Mouse (Mus musculus) heart, embryonic 13.5 days (tissue): ENCODE results near the gene Pdf. TPM values are rescaled to one million over a fixed set of nuclear protein-coding genes. Genes with fewer than 3 reads are reported as not detected.

Experiments used
- ATAC-seq: fragments of 200-750 bp; cut with Nextera tagmentation; 2 replicates; pipeline ENCODE4 v1.8.0; 2017; ENCODE audit warnings: moderate TSS enrichment; ENCODE audit not compliant: insufficient number of reproducible peaks, low FRiP score, low TSS enrichment; ENCODE audit errors: extremely low read depth
- H3K27ac ChIP-seq: fragments of 300-500 bp; sonication (generic); replicated peaks from 2 replicates; pipeline ENCODE4 v1.5.1; 2015; ENCODE audit warnings: moderate library complexity, mild to moderate bottlenecking, inconsistent platforms
- H3K27me3 ChIP-seq: fragments of 300-500 bp; sonication (generic); replicated peaks from 2 replicates; pipeline ENCODE4 v1.6.1; 2015; ENCODE audit warnings: mild to moderate bottlenecking, inconsistent platforms
- H3K36me3 ChIP-seq: fragments of 300-500 bp; sonication (generic); 2 replicates; pipeline ENCODE4 v1.6.1; 2015; ENCODE audit warnings: mild to moderate bottlenecking, inconsistent platforms
- H3K4me1 ChIP-seq: fragments of 300-500 bp; sonication (generic); 2 replicates; pipeline ENCODE4 v1.6.1; 2015; ENCODE audit warnings: inconsistent platforms
- H3K4me2 ChIP-seq: fragments of 300-500 bp; sonication (generic); 2 replicates; pipeline ENCODE4 v1.6.1; 2015; ENCODE audit warnings: inconsistent platforms, mild to moderate bottlenecking, moderate library complexity
- H3K4me3 ChIP-seq: fragments of 300-500 bp; sonication (generic); 2 replicates; pipeline ENCODE4 v1.5.1; 2015; ENCODE audit warnings: moderate library complexity, mild to moderate bottlenecking, inconsistent platforms
- H3K9ac ChIP-seq: fragments of 300-500 bp; sonication (generic); 2 replicates; pipeline ENCODE4 v1.6.1; 2015; ENCODE audit warnings: inconsistent platforms, mild to moderate bottlenecking, moderate library complexity
- H3K9me3 ChIP-seq: fragments of 300-500 bp; sonication (generic); 2 replicates; pipeline ENCODE4 v1.6.1; 2016; ENCODE audit warnings: inconsistent platforms
- WGBS: fragments of 180-500 bp; shearing (Covaris S2); methylation state at CpG from one replicate; pipeline ENCODE4 v1.1.7; 2015; ENCODE audit warnings: mixed read lengths; 5-methylcytosine and 5-hydroxymethylcytosine counted together
- polyA plus RNA-seq: library from polyadenylated mRNA; unstranded; fragments of >200 nt; fragmentation: Nextera tagmentation; extraction: Ambion mirVana; gene quantifications from 2 replicates; pipeline ENCODE4 v1.2.1, GENCODE M21; 2015

Gene Pdf
- polyA plus RNA-seq = 41.2 and 46.7 TPM in 2 replicates

DNA sequence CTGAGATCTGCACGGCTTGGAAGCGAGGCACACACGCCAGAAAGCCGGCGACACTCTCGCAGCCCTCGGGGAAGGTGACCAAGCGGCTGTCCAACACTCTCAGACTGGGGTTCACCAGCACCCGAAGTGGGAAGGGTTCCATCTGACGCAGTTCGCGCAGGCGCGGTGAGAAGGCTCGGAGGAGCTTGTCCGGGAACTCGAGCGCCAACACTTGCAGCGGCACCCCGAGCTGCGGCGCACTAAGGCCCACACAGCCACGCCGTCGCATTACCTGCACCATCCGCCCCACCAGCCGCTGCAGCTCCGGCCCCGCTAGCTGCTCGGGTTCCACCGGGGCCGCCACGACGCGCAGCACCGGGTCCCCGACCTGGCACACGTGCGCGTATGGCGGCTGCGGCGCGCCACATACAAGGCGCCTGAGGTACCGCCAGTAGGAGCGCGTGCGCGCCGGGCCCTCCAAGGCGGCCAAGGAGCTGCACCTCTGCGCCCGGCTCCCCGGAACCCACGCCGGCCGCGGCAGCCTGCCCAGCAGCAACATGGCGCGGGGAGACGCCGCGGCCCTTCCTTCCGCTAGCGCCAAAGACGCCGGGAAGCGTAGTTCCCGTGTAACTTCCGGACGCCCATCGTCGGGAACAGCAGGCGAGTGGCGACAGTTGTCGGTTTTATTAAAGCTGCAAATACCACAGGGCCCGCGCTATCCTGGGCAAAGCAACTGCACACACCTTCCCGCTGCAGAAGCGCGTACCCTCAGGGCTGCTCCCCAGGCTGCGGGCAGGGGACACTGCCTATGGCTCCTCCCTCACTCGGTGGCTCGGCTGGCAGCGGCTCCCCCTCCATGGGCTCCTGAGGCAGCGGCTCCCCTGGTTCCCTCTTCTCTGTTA, at the start of gene Pdf:
Pdf (minus strand) TSS at position 554 of the 881 bp plus-strand sequence.
- under 1% methylated on average over 84 of the region's 87 CpGs for WGBS
- Histone ChIP-seq H3K4me2 (peak within 1 kb of the TSS; percentile 96), H3K27me3 (no peaks in the 10 kb centered on the region), H3K4me1 (peaks cover 22% of the 10 kb centered on the region), H3K4me3 (peak within 1 kb of the TSS; percentile 93), H3K27ac (peak within 1 kb of the TSS; percentile 95), H3K36me3 (peaks cover 81% of the 10 kb centered on the region), H3K9me3 (no peaks in the 10 kb centered on the region), H3K9ac (peak within 1 kb of the TSS; percentile 92)
- ATAC-seq = peak; percentile 60

DNA sequence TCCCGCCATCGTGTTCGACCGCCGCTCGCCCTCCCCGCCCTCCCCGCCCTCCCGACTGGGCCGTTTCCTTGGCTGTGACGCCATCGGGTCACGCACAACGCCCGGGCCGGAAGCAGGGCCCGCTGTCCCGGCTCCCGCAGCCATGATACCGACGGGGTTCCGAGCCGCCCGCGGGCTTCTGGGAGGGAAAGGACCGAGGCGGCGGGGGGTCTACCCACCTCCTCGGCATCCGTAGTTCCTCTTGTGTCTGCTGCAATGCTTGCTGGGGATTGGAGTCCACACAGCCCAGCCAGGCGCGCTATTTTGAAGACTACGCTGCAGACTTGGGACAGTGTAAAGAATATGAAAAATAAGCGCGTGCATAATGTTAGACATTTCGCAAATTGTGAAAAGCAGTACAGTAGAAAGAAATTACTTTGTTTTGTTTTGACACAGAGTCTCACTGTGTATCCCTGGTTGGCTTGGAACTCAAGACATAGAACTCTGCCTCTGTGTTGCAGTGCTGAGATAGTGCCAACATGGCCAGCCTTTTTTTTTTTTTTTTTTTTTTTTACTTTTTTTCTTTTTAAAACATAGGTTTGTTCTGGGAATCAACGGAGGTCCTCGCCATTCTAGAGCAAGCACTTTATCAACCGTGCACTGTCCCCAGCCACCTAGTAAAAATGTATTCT, 48.1 kb upstream of the Pdf start, which contains the start of gene Terf2:
Terf2 (minus strand) TSS at position 182 of the 671 bp plus-strand sequence.
- peak within 1 kb of the TSS; percentile 96 for H3K9ac ChIP-seq
- peak within 1 kb of the TSS; percentile 95 for H3K4me3 ChIP-seq
- peaks cover 29% of the 10 kb centered on the region for H3K36me3 ChIP-seq
- H3K27me3 ChIP-seq = no peaks in the 10 kb centered on the region
- peak; percentile 89 for ATAC-seq
- peaks cover 24% of the 10 kb centered on the region for H3K4me1 ChIP-seq
- peak within 1 kb of the TSS; percentile 92 for H3K27ac ChIP-seq
- no peaks in the 10 kb centered on the region for H3K9me3 ChIP-seq
- WGBS = 3% methylated on average over 39 of the region's 39 CpGs
- H3K4me2 ChIP-seq = peak within 1 kb of the TSS; percentile 74

DNA sequence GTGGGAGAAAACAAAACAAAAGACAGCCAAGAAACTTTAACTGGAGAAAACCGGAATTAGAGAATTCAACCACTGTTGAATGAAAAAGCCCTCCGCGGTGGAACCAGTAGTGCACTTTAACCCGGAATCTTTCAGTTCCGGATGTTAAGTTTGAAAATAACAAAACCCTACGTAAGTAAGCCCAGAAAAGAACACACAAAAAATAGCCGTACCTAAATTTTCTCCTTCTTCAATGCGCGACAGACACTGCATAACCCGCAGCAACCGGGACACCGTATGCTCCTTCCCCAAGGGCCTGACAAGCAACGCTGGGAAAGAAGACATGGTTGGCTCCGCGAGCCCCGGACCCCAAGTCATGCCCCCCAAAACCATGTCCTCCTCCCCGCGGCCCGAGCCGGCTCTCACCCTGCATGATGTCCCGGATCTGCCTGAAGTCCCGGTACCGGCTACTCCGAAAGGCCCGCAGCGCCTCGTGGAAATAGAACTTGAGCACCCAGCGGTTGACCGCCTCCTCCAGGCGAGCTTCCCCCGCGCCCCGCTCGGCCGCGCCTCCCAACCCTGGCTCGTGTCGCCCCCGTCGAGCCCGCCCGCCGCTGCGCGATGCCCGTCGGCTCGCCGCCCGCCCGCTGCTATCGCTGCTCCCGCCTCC, 47.4 kb upstream of the Pdf start:
- Histone ChIP-seq H3K9me3 (no peaks in the 10 kb centered on the region), H3K4me2 (peak overlapping the region; percentile 74), H3K27ac (peak overlapping the region; percentile 92), H3K4me3 (peak overlapping the region; percentile 95), H3K36me3 (peaks cover 36% of the 10 kb centered on the region), H3K9ac (peak overlapping the region; percentile 96), H3K27me3 (no peaks in the 10 kb centered on the region), H3K4me1 (peaks cover 24% of the 10 kb centered on the region)
- peak; percentile 66 for ATAC-seq
- under 1% methylated on average over 51 of the region's 53 CpGs for WGBS

DNA sequence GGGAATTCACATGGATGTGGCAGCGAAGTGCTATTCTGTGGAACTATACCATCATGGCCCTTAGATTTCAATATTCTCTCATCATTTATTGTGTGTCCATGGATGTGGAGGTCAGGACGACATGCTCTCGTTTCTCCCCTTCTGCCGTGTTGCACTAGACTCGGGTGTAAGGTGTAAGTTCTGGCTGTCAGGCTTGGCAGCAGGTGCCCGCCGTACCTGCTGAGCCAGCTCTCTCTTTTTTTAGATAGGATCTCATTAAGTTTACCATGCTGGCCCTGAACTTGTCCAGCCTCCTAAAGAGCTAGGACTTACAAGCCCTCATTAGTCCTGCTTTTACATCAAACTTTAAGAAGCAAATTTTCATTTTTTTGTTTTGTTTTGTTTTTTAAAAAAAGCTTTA, 42.1 kb upstream of the Pdf start:
- Histone ChIP-seq H3K4me1 (peaks cover 19% of the 10 kb centered on the region), H3K27ac (no peak overlapping the region), H3K36me3 (peaks cover 83% of the 10 kb centered on the region), H3K4me3 (no peak overlapping the region), H3K4me2 (no peak overlapping the region), H3K27me3 (no peaks in the 10 kb centered on the region), H3K9me3 (no peaks in the 10 kb centered on the region), H3K9ac (no peak overlapping the region)
- ATAC-seq = no peak
- WGBS = 95% methylated on average over 7 of the region's 7 CpGs

DNA sequence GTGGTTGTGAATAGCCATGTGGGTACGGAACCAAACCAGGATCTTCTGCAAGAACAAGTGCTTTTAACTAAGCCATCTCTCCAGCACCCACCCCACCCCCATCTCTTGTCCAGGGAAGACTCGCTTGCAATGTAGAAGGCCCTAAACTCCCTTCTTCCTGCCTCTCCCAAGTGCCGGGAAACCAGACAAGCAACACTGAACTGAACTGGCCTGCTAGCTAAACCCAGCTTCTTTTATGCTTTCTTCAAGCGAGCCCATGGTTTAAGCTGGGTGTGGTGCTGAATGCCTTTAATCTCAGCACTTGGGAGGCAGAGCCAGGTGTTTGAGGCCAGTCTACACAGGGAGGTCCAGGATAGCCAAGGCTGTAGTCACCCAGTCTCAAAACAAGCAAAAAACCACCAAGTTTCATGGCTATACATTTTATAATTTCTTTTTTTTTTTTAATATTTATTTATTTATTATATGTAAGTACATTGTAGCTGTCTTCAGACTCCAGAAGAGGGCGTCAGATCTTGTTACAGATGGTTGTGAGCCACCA, 40.2 kb upstream of the Pdf start:
- Histone ChIP-seq H3K4me3 (no peak overlapping the region), H3K27ac (no peak overlapping the region), H3K27me3 (no peaks in the 10 kb centered on the region), H3K4me2 (no peak overlapping the region), H3K4me1 (no peaks in the 10 kb centered on the region), H3K36me3 (peaks cover 88% of the 10 kb centered on the region), H3K9ac (no peak overlapping the region), H3K9me3 (no peaks in the 10 kb centered on the region)
- no peak for ATAC-seq
- WGBS = 94% methylated on average over 5 of the region's 5 CpGs

DNA sequence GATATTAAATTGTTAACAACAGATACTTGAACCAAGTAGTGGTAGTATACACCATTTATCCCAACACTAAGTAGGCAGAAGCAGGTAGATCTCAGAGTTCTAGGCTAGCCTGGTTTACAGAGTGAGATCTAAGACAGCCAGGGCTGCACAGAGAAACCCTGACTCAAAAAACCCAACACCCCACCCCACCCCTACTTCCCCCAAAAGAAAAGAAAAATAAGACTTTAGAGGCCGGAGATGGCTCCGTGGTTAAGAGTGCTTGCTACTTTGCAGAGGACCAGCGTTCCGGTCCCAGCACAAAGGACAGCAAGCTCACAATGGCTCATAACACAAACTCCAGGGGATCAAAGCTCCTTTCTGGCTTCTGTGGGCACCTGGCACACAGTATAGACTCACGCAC, 37.6 kb upstream of the Pdf start:
- H3K4me2 ChIP-seq = no peak overlapping the region
- 96% methylated on average over 5 of the region's 5 CpGs for WGBS
- H3K27ac ChIP-seq = no peak overlapping the region
- ATAC-seq = no peak
- no peaks in the 10 kb centered on the region for H3K9me3 ChIP-seq
- no peak overlapping the region for H3K4me3 ChIP-seq
- H3K27me3 ChIP-seq = no peaks in the 10 kb centered on the region
- no peak overlapping the region for H3K9ac ChIP-seq
- H3K4me1 ChIP-seq = no peaks in the 10 kb centered on the region
- peaks cover 90% of the 10 kb centered on the region for H3K36me3 ChIP-seq

DNA sequence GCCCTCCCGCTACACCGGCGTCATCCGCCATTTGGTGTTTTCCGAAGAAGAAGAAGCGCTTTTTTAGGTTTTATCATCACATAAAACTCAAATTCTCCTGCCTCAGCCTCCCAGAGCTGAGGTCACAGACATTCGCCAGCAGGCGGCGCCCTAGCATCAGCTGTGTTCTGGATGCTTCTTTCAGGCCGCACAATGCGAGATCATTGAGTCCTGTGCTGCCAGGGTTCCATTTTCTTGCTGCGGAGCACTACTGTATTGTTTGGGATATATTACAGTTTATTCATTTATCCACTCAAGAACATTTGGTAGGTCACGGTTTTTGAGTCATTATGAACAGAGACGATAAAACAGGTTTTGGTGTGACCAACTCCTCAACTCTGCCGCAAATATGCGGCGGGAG, 36.9 kb upstream of the Pdf start:
- 92% methylated on average over 17 of the region's 17 CpGs for WGBS
- no peak for ATAC-seq

DNA sequence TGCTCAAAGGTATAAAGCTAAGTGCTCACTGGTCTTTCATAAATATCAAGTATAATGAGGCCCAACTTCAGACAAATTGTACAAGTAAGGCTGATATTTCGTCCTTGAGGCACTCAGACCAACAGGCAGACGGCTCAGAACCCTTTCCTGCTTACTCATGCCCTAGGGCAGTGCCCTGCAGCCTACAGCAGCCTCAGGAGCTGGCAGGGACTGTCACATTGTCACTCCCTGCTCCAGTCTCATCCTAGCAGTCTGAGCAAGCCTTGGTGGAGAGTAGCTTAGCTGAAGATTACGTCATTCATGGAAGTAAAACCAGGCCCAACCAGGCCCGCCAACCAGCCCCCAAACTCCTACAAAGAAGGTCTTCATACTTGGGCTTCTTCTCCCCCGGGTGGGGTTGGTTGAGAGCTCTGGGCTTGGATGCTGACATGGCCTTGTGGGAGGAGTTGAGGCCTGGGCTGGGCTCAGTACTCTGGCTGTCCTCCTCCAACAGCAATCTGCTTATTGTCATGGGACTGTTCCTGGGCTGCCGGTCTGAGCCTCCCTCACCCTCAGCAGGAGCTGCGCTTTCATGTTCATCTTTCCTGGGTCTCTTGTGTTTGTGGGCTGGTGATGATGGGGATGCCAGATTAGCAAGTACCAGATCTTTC, 27.9 kb upstream of the Pdf start:
- 77% methylated on average over 7 of the region's 7 CpGs for WGBS
- H3K27me3 ChIP-seq = no peaks in the 10 kb centered on the region
- no peak overlapping the region for H3K9ac ChIP-seq
- no peak overlapping the region for H3K4me3 ChIP-seq
- no peak overlapping the region for H3K4me2 ChIP-seq
- peaks cover 6% of the 10 kb centered on the region; the same call in 1 of the 2 replicates for H3K4me1 ChIP-seq
- H3K36me3 ChIP-seq = peaks cover 93% of the 10 kb centered on the region
- H3K27ac ChIP-seq = no peak overlapping the region
- no peaks in the 10 kb centered on the region for H3K9me3 ChIP-seq
- ATAC-seq = no peak

More for the DNA sequence above, 36.9 kb upstream of the Pdf start:
- H3K4me3 ChIP-seq = no peak overlapping the region
- no peak overlapping the region for H3K9ac ChIP-seq
- H3K27me3 ChIP-seq = no peaks in the 10 kb centered on the region
- no peak overlapping the region for H3K27ac ChIP-seq
- H3K4me1 ChIP-seq = no peaks in the 10 kb centered on the region
- H3K4me2 ChIP-seq = no peak overlapping the region
- H3K9me3 ChIP-seq = no peaks in the 10 kb centered on the region
- H3K36me3 ChIP-seq = peaks cover 90% of the 10 kb centered on the region

DNA sequence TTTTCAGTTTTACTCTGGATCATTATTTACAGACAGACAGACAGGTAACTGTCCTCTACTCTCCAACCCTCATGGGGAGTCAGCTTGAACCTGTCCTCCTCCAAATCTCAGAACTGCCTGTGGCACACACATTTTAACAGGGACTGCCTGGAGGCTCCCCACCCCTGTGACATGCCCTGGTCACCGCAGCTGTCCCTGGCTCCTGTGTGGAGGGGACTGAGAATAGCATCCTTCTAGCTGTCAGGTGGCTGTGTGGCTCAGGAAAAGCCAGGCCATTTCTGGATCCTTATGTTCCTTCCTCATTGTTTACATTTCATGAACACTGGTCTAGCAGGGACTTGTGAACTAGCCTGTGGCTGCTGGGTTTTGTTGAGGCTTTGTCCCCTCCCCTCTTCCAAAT, 25.7 kb upstream of the Pdf start:
- Histone ChIP-seq H3K4me1 (peaks cover 6% of the 10 kb centered on the region; the same call in 1 of the 2 replicates), H3K27ac (no peak overlapping the region), H3K4me2 (no peak overlapping the region), H3K4me3 (no peak overlapping the region), H3K36me3 (peaks cover 92% of the 10 kb centered on the region), H3K27me3 (no peaks in the 10 kb centered on the region), H3K9me3 (no peaks in the 10 kb centered on the region), H3K9ac (no peak overlapping the region)
- 90% methylated on average over 1 of the region's 1 CpGs for WGBS
- ATAC-seq = no peak

DNA sequence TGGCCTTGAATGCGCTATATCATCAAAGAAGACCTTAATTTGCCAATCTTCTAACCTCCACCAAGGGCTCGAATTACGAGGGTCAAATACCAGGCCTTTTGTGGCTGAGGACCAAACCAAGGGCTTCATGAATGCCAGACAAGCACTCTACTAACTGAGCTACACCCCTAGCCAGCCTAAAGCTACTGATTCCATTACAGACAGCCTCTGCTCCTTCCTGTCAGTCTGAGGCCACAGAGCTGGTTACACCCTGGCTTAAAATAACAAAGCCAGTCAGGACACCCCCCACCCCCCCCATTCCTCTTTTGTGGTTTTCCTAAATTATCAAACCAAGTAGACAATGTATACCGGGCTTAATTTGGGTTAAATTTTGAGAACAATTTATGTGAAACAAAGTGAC, 25.3 kb upstream of the Pdf start:
- ATAC-seq = no peak
- Histone ChIP-seq H3K9me3 (no peaks in the 10 kb centered on the region), H3K4me1 (peaks cover 6% of the 10 kb centered on the region; the same call in 1 of the 2 replicates), H3K27me3 (no peaks in the 10 kb centered on the region), H3K4me3 (no peak overlapping the region), H3K27ac (no peak overlapping the region), H3K36me3 (peaks cover 92% of the 10 kb centered on the region), H3K9ac (no peak overlapping the region), H3K4me2 (no peak overlapping the region)
- 74% methylated on average over 4 of the region's 4 CpGs for WGBS
